Mouse (Mus musculus) thymus, postnatal 25 days (tissue): ENCODE measurements around the gene Gpbp1.

Experiments
- DNase-seq: peaks from one replicate; pipeline ENCODE4 v3.0.0; 2022

Gpbp1 gene

GRCm38 (mm10) chr13:111489802-111490723 is at the start of gene Gpbp1:
Gpbp1 (minus strand) TSS chr13:111490111.
- peak; percentile 100 for DNase-seq

- no peak for DNase-seq
These were observed 47.8 kb upstream of the Gpbp1 start for GRCm38 (mm10) chr13:111537718-111538117.

- DNase-seq = no peak
These were observed 46.4 kb upstream of the Gpbp1 start for GRCm38 (mm10) chr13:111536207-111536887.

GRCm38 (mm10) chr13:111534131-111534530 is 44.2 kb upstream of the Gpbp1 start:
- no peak for DNase-seq

- DNase-seq = peak; percentile 36
These were observed 42.5 kb upstream of the Gpbp1 start for GRCm38 (mm10) chr13:111532178-111532948.

- no peak for DNase-seq
These were observed 41.8 kb upstream of the Gpbp1 start for GRCm38 (mm10) chr13:111531701-111532100.

- DNase-seq = no peak
These were observed 34.4 kb upstream of the Gpbp1 start for GRCm38 (mm10) chr13:111524277-111524676.

GRCm38 (mm10) chr13:111522336-111522735 is 32.4 kb upstream of the Gpbp1 start:
- no peak for DNase-seq

- DNase-seq = no peak
These were observed 30.5 kb upstream of the Gpbp1 start for GRCm38 (mm10) chr13:111520456-111520855.

GRCm38 (mm10) chr13:111518332-111518731 is 28.4 kb upstream of the Gpbp1 start:
- DNase-seq = no peak

- no peak for DNase-seq
These were observed 26.7 kb upstream of the Gpbp1 start for GRCm38 (mm10) chr13:111516385-111517150.

GRCm38 (mm10) chr13:111509385-111509784 is 19.5 kb upstream of the Gpbp1 start:
- DNase-seq = no peak

GRCm38 (mm10) chr13:111508645-111509044 is 18.7 kb upstream of the Gpbp1 start:
- no peak for DNase-seq

GRCm38 (mm10) chr13:111494330-111495029 is 4.6 kb upstream of the Gpbp1 start:
- DNase-seq = no peak

- no peak for DNase-seq
These were observed 1.3 kb upstream of the Gpbp1 start for GRCm38 (mm10) chr13:111491046-111491756.

- DNase-seq = no peak
These were observed 459 bp downstream of the Gpbp1 start for GRCm38 (mm10) chr13:111489502-111489801.

- DNase-seq = peak; percentile 53
These were observed 1.0 kb downstream of the Gpbp1 start for GRCm38 (mm10) chr13:111488651-111489501.

- no peak for DNase-seq
These were observed 12.2 kb downstream of the Gpbp1 start for GRCm38 (mm10) chr13:111477695-111478094.

GRCm38 (mm10) chr13:111470562-111471237 is 19.2 kb downstream of the Gpbp1 start:
- DNase-seq = no peak

GRCm38 (mm10) chr13:111467350-111467749 is 22.6 kb downstream of the Gpbp1 start:
- DNase-seq = no peak
